Mouse (Mus musculus) heart, embryonic 10.5 days (tissue): Measurements from ENCODE around the gene Phactr1. TPM values are rescaled to one million over a fixed set of nuclear protein-coding genes. Genes with fewer than 3 reads are reported as not detected.

Experiments
- DNase-seq: peaks from one replicate; pipeline ENCODE4 v3.0.0-alpha.2; 2017; ENCODE audit warnings: low spot score
- H3K27ac ChIP-seq: fragments of 300-500 bp; sonication (generic); 2 replicates; pipeline ENCODE4 v1.5.1; 2016; ENCODE audit warnings: mild to moderate bottlenecking
- H3K27me3 ChIP-seq: fragments of 300-500 bp; sonication (generic); 2 replicates; pipeline ENCODE4 v1.6.1; 2016; ENCODE audit warnings: mild to moderate bottlenecking; ENCODE audit not compliant: poor library complexity, insufficient read depth, severe bottlenecking
- H3K36me3 ChIP-seq: fragments of 300-500 bp; sonication (generic); 2 replicates; pipeline ENCODE4 v1.6.1; 2016; ENCODE audit warnings: mild to moderate bottlenecking, moderate library complexity
- H3K4me1 ChIP-seq: fragments of 300-500 bp; sonication (generic); 2 replicates; pipeline ENCODE4 v1.6.1; 2016; ENCODE audit warnings: mild to moderate bottlenecking
- H3K4me3 ChIP-seq: fragments of 300-500 bp; sonication (generic); 2 replicates; pipeline ENCODE4 v1.5.1; 2016; ENCODE audit warnings: mild to moderate bottlenecking, moderate library complexity
- H3K9me3 ChIP-seq: fragments of 300-500 bp; sonication (generic); 2 replicates; pipeline ENCODE4 v1.6.1; 2016; ENCODE audit warnings: mild to moderate bottlenecking, moderate library complexity
- WGBS: fragments of 180-500 bp; shearing (Covaris S2); methylation state at CpG from one replicate; pipeline ENCODE4 v1.1.7; 2016; 5-methylcytosine and 5-hydroxymethylcytosine counted together
- polyA plus RNA-seq: library from polyadenylated mRNA; unstranded; fragments of >200 nt; fragmentation: Nextera tagmentation; extraction: Ambion mirVana; gene quantifications from 2 replicates; pipeline ENCODE4 v1.2.1, GENCODE M21; 2016

The Phactr1 gene
- polyA plus RNA-seq, 1 experiment from 2014 or later, result 4.1 TPM

DNA sequence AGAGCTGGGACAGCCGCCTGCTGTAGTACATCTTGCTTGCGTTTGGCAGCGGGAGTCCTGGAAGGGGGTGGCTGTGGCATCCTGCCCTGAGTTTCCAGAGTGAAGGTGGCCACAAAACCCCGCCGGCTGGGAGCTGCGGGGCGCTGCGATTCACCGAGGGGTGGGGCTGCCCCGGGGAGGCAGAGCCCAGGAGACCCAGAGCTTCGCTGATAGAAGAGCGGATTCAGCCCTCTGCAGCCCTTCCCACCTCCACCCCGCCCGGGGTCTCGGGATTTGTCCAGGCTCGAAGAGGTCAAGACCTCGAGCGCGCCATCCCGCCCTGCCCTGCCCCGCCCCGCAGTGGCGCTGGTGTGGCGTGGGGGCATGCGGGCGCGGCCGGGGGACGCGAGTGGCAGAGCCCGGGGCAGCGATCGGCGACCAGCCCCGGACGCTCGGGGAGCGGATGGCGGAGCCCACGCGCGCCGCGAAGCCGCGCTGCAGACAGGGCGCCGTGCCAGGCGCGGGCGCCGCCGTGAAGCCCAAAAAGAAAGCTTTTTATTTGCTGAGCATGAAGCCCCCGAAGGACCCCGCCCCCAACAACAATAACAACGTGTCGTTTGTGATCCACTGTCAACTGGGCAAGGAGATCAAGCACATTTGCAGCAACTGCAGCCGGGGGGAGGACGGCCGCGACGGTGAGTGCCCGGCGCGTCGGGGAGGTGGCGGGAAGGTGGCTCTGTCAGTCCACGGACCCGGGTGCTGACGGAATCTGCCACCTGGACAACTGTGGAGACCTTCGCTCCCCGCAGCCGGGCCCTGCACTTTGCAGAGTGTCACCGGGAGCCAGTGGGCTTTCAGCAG, 236.0 kb downstream of the Phactr1 start:
- H3K4me1 ChIP-seq, result peaks cover 20% of the 10 kb centered on the region
- H3K27me3 ChIP-seq, result peaks cover 39% of the 10 kb centered on the region
- H3K9me3 ChIP-seq, result no peaks in the 10 kb centered on the region
- peak overlapping the region; percentile 74 for H3K27ac ChIP-seq
- no peaks in the 10 kb centered on the region for H3K36me3 ChIP-seq
- under 1% methylated on average over 74 of the region's 74 CpGs for WGBS
- peak; percentile 74 for DNase-seq
- H3K4me3 ChIP-seq, result peak overlapping the region; percentile 78

DNA sequence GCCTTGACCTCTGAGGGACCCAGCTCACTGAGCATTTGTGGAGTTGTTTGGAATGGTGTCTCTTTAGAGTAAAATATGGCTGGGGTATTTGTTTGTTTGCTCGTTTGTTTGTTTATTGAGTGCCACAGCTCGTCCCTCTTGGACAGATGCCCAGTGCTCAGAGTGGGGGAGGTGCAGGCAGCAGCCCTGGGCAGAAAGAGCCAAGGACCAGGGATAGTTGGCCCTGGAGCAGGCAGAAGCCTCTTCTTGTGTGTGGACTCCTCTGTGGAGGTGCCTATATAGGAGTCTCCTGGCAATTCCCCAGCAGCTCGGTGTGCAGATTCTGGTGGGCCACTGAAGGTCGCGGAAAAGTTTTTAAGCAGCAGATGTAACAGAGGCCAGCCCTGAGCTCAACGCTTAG, 236.8 kb downstream of the Phactr1 start:
- 35% methylated on average over 6 of the region's 6 CpGs for WGBS
- Histone ChIP-seq H3K27me3 (peaks cover 41% of the 10 kb centered on the region), H3K27ac (no peak overlapping the region), H3K4me1 (peaks cover 20% of the 10 kb centered on the region), H3K4me3 (0 out of 2 replicates have a peak overlapping the region, but pooled peaks have one; percentile 78), H3K9me3 (no peaks in the 10 kb centered on the region), H3K36me3 (no peaks in the 10 kb centered on the region)
- DNase-seq, result peak; percentile 58

DNA sequence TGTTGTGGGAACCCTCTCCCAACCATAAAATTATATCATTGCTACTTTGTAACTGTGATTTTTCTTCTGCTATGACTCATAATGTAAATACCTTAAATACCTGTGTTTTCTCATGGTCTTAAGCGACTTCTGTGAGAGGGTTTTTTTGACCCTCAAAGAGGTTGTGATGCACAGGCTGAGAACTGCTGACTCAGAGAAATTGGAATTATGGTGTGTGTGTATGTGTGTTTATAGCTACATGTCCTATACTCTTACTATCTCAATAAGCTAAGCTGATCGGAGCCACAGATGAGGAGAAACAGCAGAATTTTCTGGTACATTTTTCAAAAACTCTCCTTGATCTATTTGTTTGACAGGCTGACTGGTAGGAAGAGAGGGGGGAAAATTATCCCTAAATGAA, 239.6 kb downstream of the Phactr1 start:
- WGBS, result 82% methylated on average over 2 of the region's 2 CpGs
- no peak for DNase-seq

DNA sequence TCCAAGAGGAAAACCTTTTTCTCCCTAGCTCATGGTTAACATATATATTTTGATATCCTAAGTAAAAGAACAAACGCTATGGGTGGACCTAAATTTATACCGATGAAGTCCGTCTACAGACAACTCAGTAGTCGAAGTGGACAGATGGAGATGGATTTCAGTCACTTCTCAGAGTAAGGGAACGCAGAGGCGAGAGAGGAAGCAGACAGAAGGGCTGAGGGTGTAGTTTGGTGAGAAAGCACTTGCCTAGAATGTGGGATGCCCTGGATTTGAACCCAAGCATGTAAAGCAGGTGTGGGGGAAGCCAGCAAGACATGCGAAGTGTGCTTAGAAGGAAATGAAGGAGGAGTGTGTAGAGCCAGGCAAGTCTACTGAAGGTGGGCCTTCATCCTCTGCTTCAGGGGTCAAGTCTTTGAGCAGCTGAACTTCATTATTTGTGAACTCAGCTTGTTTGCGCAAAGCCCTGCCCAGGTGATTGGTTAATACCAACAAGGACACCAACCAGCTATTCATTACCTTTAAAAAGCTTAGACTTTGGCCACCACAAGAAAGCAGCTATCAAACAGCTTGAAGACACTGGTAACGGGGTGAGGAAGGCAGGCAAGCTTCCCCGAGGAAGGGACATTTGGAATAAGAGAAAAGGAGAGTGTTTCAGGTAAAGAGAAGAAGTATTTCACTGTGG, 241.5 kb downstream of the Phactr1 start:
- Histone ChIP-seq H3K27ac (no peak overlapping the region), H3K9me3 (no peaks in the 10 kb centered on the region), H3K27me3 (peaks cover 22% of the 10 kb centered on the region), H3K4me1 (peaks cover 7% of the 10 kb centered on the region), H3K4me3 (no peak overlapping the region), H3K36me3 (no peaks in the 10 kb centered on the region)
- peak; percentile 33 for DNase-seq
- 87% methylated on average over 10 of the region's 10 CpGs for WGBS

More for the DNA sequence above, 239.6 kb downstream of the Phactr1 start:
- Histone ChIP-seq H3K4me3 (no peak overlapping the region), H3K27ac (no peak overlapping the region), H3K36me3 (no peaks in the 10 kb centered on the region), H3K9me3 (no peaks in the 10 kb centered on the region), H3K27me3 (peaks cover 34% of the 10 kb centered on the region), H3K4me1 (peaks cover 20% of the 10 kb centered on the region)

DNA sequence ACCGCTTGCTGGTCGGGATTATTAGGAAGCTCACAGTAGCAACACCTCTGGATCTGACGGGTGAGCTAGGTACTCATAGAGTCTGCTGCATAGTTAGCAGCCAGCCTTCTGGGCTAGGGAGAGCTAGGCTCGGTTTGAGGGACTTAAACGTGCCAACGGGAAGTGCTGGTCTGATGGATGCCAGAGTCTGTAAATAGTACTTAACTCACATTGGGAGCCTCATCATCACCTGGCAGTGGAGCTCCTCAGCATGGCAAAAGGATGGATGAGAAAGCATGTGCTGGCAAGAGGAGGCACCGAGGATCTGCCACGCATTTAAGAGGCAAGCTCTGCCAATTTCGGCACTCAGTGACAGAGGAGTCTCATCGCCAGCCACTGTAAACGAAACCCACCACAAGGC, 247.4 kb downstream of the Phactr1 start:
- Histone ChIP-seq H3K27ac (no peak overlapping the region), H3K4me3 (no peak overlapping the region), H3K36me3 (0 out of 2 replicates have a peak, but pooled peaks cover 4% of the 10 kb centered on the region), H3K4me1 (no peaks in the 10 kb centered on the region), H3K27me3 (no peaks in the 10 kb centered on the region; the same call in 1 of the 2 replicates), H3K9me3 (peaks cover 6% of the 10 kb centered on the region)
- 91% methylated on average over 11 of the region's 11 CpGs for WGBS
- no peak for DNase-seq

DNA sequence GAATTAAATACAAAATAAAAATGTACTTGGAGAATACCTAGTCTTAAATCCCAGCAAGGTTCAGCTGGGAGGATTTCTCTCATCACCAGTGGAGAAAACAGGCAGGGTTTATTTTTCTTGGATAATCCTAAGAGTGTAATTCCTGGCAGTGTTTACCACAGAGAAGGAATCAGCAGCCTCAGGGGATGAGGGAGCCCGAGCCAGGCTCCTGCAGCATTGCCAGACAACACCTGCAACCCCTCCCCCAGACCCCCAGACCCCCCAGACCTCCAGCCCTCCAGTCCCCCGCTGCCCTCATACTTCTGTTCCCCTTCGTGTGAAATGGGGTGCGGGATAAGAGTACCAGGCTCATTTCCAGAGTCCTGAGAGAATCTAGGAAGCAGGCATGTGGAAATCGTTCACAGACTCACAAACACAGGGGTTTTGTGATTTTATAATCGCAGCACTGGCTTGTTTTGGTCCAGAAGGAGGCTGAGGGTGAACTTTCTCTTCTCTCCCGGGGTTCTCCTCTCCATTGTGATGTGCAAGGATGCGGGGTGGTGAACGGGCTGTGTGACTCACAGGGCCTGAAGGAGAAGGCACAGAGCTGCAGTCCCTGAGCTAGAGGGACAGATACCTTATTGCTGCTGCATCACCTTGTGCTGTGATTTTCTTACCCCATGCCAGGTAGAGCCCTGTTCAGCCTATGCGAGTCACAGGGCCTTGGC, 249.3 kb downstream of the Phactr1 start:
- H3K4me1 ChIP-seq, result no peaks in the 10 kb centered on the region
- DNase-seq, result no peak
- H3K27ac ChIP-seq, result no peak overlapping the region
- H3K9me3 ChIP-seq, result peaks cover 6% of the 10 kb centered on the region
- H3K27me3 ChIP-seq, result no peaks in the 10 kb centered on the region; the same call in 1 of the 2 replicates
- 0 out of 2 replicates have a peak, but pooled peaks cover 4% of the 10 kb centered on the region for H3K36me3 ChIP-seq
- 47% methylated on average over 10 of the region's 10 CpGs for WGBS
- H3K4me3 ChIP-seq, result no peak overlapping the region

DNA sequence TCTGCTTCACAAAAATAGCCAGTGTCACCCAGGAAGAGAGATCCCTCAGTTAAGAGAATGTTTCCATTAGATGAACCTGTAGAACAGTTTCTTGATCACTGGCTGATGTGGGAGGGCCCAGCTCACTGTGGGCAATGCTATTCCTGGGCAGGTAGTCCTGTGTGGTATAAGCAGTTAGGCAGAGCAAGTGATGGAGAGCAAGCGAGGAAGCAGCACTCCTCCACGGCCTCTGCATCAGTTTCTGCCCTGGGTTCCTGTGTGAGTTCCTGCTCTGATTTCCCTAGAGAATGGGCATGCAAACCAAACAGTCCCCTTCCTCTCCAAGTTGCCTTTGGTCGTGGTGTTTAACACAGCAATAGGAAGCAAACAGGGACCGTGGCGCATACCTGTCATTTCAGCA, 251.6 kb downstream of the Phactr1 start:
- peaks cover 6% of the 10 kb centered on the region for H3K9me3 ChIP-seq
- 0 out of 2 replicates have a peak, but pooled peaks cover 4% of the 10 kb centered on the region for H3K4me1 ChIP-seq
- H3K27ac ChIP-seq, result no peak overlapping the region
- DNase-seq, result no peak
- H3K27me3 ChIP-seq, result no peaks in the 10 kb centered on the region; the same call in 1 of the 2 replicates
- 90% methylated on average over 5 of the region's 5 CpGs for WGBS
- H3K4me3 ChIP-seq, result no peak overlapping the region
- H3K36me3 ChIP-seq, result 0 out of 2 replicates have a peak, but pooled peaks cover 4% of the 10 kb centered on the region

DNA sequence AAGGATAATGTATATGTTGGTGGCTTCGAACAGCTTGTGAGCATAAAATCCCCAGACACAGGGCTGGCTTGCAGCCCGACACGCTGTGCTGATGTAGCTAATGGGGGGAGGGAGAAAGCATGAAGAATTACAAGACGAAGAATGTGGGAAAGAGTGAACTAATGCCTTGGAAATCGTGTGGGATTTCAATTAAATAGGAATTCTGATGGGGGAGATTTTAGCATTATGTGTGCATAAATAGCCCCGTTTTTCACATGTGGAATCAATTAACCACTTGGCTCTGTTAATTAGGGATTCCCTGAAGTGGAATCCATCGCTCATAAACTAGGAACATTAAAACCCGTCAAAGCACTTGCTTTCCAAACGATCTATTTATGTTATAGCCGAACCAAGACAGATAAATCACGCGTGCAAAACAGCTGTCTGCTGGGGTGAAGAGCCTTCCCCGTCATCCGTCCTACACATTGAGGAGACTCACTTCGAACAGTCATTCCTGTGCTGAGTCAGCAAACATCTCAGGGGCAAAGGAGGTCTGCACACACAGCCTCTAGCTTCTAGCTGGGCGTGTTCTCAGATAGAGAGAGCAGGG, 254.2 kb downstream of the Phactr1 start:
- Histone ChIP-seq H3K36me3 (no peaks in the 10 kb centered on the region), H3K9me3 (no peaks in the 10 kb centered on the region), H3K27me3 (no peaks in the 10 kb centered on the region; the same call in 1 of the 2 replicates), H3K4me3 (no peak overlapping the region), H3K4me1 (0 out of 2 replicates have a peak, but pooled peaks cover 4% of the 10 kb centered on the region), H3K27ac (no peak overlapping the region)
- no peak for DNase-seq
- 74% methylated on average over 16 of the region's 16 CpGs for WGBS

DNA sequence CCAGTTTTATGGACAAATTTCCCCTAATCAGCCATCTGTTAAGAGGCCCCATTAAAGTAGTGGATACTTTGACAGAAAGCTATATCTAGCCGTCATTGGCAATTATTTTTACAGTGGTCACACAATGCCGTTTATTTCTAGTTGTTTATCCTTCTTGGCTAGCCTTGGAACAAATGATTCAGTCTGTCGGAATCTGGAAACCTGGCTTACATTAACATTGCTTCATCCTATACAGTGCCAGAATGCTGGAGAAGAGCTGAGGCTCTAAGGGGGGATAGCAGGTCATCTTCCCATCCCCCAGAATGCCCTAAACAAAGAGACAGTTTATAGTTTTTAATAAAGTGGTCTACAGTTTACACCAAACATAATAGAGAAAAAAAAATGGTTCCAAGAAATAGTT, 257.4 kb downstream of the Phactr1 start:
- H3K4me1 ChIP-seq, result 0 out of 2 replicates have a peak, but pooled peaks cover 4% of the 10 kb centered on the region
- DNase-seq, result no peak
- no peak overlapping the region for H3K27ac ChIP-seq
- WGBS, result 79% methylated on average over 3 of the region's 3 CpGs
- H3K4me3 ChIP-seq, result no peak overlapping the region
- H3K36me3 ChIP-seq, result no peaks in the 10 kb centered on the region
- no peaks in the 10 kb centered on the region for H3K9me3 ChIP-seq
- no peaks in the 10 kb centered on the region for H3K27me3 ChIP-seq

DNA sequence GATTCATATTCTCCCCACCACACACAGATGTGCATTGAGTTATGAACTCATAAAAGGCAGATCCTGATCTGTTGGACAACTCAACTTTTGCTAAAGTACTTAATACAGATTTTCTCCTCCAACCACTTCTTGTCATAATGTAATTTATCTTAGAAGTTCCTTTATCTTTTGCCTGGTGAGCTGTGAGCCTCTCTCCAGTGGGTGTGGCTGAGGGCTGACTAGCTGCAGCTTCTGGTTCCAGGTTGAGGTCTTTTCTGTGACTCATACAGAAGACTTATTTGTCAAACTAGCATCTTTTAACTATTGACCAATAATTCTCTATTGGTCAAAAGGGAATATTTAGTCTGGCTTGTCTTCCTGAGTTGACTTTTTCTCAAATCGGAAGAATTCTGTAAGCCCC, 257.9 kb downstream of the Phactr1 start:
- H3K4me3 ChIP-seq, result no peak overlapping the region
- DNase-seq, result no peak
- 88% methylated on average over 1 of the region's 1 CpGs for WGBS
- no peaks in the 10 kb centered on the region for H3K9me3 ChIP-seq
- H3K27me3 ChIP-seq, result no peaks in the 10 kb centered on the region
- H3K4me1 ChIP-seq, result 0 out of 2 replicates have a peak, but pooled peaks cover 4% of the 10 kb centered on the region
- H3K36me3 ChIP-seq, result no peaks in the 10 kb centered on the region
- no peak overlapping the region for H3K27ac ChIP-seq

DNA sequence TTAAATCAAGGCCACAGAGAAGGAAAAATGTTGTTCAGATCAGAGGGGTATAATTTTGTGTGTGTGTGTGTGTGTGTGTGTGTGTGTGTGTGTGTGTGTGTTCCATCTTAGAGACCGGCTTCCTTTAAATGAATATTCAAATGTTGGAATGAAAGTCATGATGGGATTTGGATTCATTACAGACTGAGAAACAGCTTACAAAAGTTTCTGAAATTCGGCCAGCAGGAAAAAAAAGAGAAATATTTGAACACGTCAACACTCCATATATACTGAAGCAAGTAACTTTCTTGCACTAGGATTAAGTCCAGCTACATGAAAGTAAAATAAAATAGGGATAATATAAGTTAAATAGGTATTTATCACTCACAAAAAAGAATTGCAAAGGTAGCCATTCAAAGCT, 259.8 kb downstream of the Phactr1 start:
- Histone ChIP-seq H3K36me3 (no peaks in the 10 kb centered on the region), H3K27me3 (no peaks in the 10 kb centered on the region), H3K4me1 (no peaks in the 10 kb centered on the region), H3K4me3 (no peak overlapping the region), H3K27ac (no peak overlapping the region), H3K9me3 (no peaks in the 10 kb centered on the region)
- no peak for DNase-seq
- 80% methylated on average over 3 of the region's 3 CpGs for WGBS

DNA sequence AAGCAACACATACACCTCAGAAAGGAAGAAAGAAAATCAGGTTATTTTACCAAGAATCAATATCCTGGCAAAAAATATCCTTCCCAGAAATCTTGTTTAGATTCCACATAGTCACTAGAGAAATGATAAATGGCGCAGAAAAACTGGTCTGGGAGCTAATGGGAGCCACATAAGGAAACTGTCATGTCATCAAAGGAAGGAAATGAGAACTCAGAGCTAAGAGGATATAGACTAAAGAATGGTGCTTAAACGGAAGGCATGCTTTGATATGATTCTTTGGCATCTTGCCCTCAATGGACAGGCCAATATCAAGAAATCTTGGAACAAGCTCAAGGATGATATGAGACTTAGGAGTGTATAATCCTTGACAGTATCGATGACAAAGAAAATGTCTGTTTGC, 263.7 kb downstream of the Phactr1 start:
- H3K9me3 ChIP-seq, result no peaks in the 10 kb centered on the region
- H3K27ac ChIP-seq, result no peak overlapping the region
- no peak for DNase-seq
- H3K4me1 ChIP-seq, result no peaks in the 10 kb centered on the region
- no peaks in the 10 kb centered on the region for H3K27me3 ChIP-seq
- H3K4me3 ChIP-seq, result no peak overlapping the region
- WGBS, result 62% methylated on average over 3 of the region's 3 CpGs
- H3K36me3 ChIP-seq, result no peaks in the 10 kb centered on the region
